Mouse (Mus musculus) megakaryocyte, embryonic 14.5 days (primary cell): ENCODE data around the gene Cd5.

Source experiments
- FLI1 ChIP-seq: IDR thresholded peaks from 2 replicates; pipeline ENCODE4 v1.6.1; 2012; ENCODE audit warnings: low read length, inconsistent platforms, mixed read lengths
- GATA1 ChIP-seq: IDR thresholded peaks from 3 replicates; pipeline ENCODE4 v1.6.1; 2012; ENCODE audit warnings: mixed read lengths, low read length, inconsistent platforms, borderline replicate concordance

DNA sequence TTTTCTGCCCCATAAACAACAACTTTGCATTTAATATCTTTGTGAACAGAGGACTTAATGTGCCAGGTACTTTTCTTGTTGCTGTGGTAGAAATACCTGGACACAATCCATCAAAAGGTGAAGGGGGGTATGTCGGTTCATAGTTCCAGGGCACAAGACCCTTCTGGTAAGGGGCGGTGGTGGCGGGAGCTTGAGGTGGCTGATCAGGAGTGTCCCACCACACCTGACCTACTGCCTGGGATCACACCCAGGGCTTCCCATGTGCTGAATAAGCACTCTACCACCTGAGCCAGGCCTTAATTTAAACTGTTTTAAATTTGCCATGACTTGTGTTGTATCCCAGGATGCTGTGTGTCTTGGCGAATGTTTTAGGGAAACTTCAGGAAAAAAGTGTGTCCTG is 47.7 kb downstream of the Cd5 start:
- TF ChIP-seq FLI1, result no peak
- TF ChIP-seq GATA1, result no peak
